Mouse (Mus musculus): ENCODE results near the gene Ksr1.

- TF ChIP-seq CTCF (IDR thresholded peaks at IDR 0.05; ENCODE audit: insufficient read depth, low read length) (no peak), POLR2A (IDR thresholded peaks at IDR 0.05; ENCODE audit: borderline replicate concordance, extremely low read depth, low read depth, low read length) (no peak)
These were observed 99.5 kb downstream of the Ksr1 start for GRCm38 (mm10) chr11:79046561-79047155.

Data from lung, adult 2 months (tissue).